Mouse (Mus musculus) heart, embryonic 16.5 days (tissue): ENCODE data around the gene Gm10490. TPM values are rescaled to one million over a fixed set of nuclear protein-coding genes. Genes with fewer than 3 reads are reported as not detected.
"Not testable (repeated sequence)": the region's sequence is repeated elsewhere in the genome, so short reads cannot be mapped to it uniquely, and the experiment has no call there.

Source experiments
- ATAC-seq: fragments of 200-750 bp; cut with Nextera tagmentation; replicated peaks from 2 replicates; pipeline ENCODE4 v1.8.0; 2017; ENCODE audit warnings: moderate number of reproducible peaks; ENCODE audit not compliant: insufficient read depth, low FRiP score; ENCODE audit errors: extremely low read depth
- H3K27ac ChIP-seq: fragments of 300-500 bp; sonication (generic); 2 replicates; pipeline ENCODE4 v1.5.1; 2014; ENCODE audit warnings: mild to moderate bottlenecking, low read length, control low read depth, moderate library complexity
- H3K27me3 ChIP-seq: fragments of 300-500 bp; sonication (generic); 2 replicates; pipeline ENCODE4 v1.6.1; 2014; ENCODE audit warnings: low read length, mixed read lengths; ENCODE audit not compliant: control insufficient read depth, insufficient read depth
- H3K36me3 ChIP-seq: fragments of 300-500 bp; sonication (generic); 2 replicates; pipeline ENCODE4 v1.6.1; 2014; ENCODE audit not compliant: control insufficient read depth, insufficient read depth
- H3K4me1 ChIP-seq: fragments of 300-500 bp; sonication (generic); 2 replicates; pipeline ENCODE4 v1.6.1; 2014; ENCODE audit warnings: low read length, mixed read lengths; ENCODE audit not compliant: control insufficient read depth, insufficient read depth
- H3K4me2 ChIP-seq: fragments of 300-500 bp; sonication (generic); 2 replicates; pipeline ENCODE4 v1.6.1; 2014; ENCODE audit warnings: low read depth, mild to moderate bottlenecking, control low read depth, low read length
- H3K4me3 ChIP-seq: fragments of 300-500 bp; sonication (generic); 2 replicates; pipeline ENCODE4 v1.5.1; 2014; ENCODE audit warnings: mild to moderate bottlenecking, control low read depth, low read length
- H3K9ac ChIP-seq: fragments of 300-500 bp; sonication (generic); 2 replicates; pipeline ENCODE4 v1.6.1; 2014; ENCODE audit warnings: low read length, control low read depth
- H3K9me3 ChIP-seq: fragments of 300-500 bp; sonication (generic); replicated peaks from 2 replicates; pipeline ENCODE4 v1.6.1; 2016; ENCODE audit warnings: low read length; ENCODE audit not compliant: control insufficient read depth
- WGBS: fragments of 180-500 bp; shearing (Covaris S2); extraction: QIAGEN DNeasy Blood & Tissue Kit; methylation state at CpG from one replicate; pipeline ENCODE4 v1.1.7; 2014; 5-methylcytosine and 5-hydroxymethylcytosine counted together
- polyA plus RNA-seq: library from polyadenylated mRNA; unstranded; fragments of >200 nt; fragmentation: Nextera tagmentation; extraction: Ambion mirVana; gene quantifications from 2 replicates; pipeline ENCODE4 v1.2.1, GENCODE M21; 2015

Gm10490 gene
- polyA plus RNA-seq, 1 experiment from 2014 or later, result not detected

- H3K4me3 ChIP-seq, H3K9me3 ChIP-seq, H3K9ac ChIP-seq, H3K4me1 ChIP-seq, ATAC-seq, H3K27ac ChIP-seq, H3K36me3 ChIP-seq, H3K4me2 ChIP-seq: not testable (repeated sequence)
- WGBS, result 19% methylated on average over 3 of the region's 3 CpGs
- peaks cover 19% of the 10 kb centered on the region for H3K27me3 ChIP-seq
Observed at GRCm38 (mm10) chrX:7915669-7916068, 6.3 kb downstream of the Gm10490 start.

DNA sequence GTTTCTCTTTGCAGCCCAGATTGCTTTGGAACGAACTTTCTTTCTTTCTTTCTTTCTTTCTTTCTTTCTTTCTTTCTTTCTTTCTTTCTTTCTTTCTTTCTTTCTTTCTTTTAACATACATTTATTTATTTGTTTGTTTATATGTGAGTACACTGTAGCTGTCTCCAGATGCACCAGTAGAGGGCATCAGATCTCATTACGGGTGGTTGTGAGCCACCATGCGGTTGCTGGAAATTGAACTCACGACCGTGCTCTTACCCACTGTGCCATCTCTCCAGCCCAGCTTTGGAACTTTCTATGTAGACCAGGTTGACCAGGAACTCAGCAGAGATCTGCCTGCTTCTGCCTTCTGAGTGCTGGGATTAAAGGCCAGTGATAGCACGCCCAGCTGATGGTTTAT lies 8.6 kb downstream of the Gm10490 start:
- ATAC-seq, H3K36me3 ChIP-seq, H3K4me1 ChIP-seq, H3K4me3 ChIP-seq, H3K9me3 ChIP-seq, H3K27ac ChIP-seq, H3K4me2 ChIP-seq, H3K9ac ChIP-seq: not testable (repeated sequence)
- WGBS, result 64% methylated on average over 6 of the region's 6 CpGs
- H3K27me3 ChIP-seq, result peaks cover 37% of the 10 kb centered on the region

GRCm38 (mm10) chrX:7919601-7920383 lies 10.4 kb downstream of the Gm10490 start, which contains the start of gene Pcsk1n:
TSS of gene Pcsk1n (plus strand) at chrX:7919822.
- no peaks in the 10 kb centered on the region; the same call in 1 of the 2 replicates for H3K9me3 ChIP-seq
- peak within 1 kb of the TSS; percentile 18; the same call in 1 of the 2 replicates for H3K4me2 ChIP-seq
- ATAC-seq, result no peak
- H3K9ac ChIP-seq, result no peak within 1 kb of the TSS
- WGBS, result 13% methylated on average over 36 of the region's 40 CpGs
- H3K4me1 ChIP-seq, result peaks cover 2% of the 10 kb centered on the region; the same call in 1 of the 2 replicates
- no peak within 1 kb of the TSS for H3K27ac ChIP-seq
- H3K4me3 ChIP-seq, result 0 out of 2 replicates have a peak within 1 kb of the TSS, but pooled peaks have one; percentile 12
- H3K36me3 ChIP-seq, result no peaks in the 10 kb centered on the region
- H3K27me3 ChIP-seq, result peaks cover 54% of the 10 kb centered on the region

DNA sequence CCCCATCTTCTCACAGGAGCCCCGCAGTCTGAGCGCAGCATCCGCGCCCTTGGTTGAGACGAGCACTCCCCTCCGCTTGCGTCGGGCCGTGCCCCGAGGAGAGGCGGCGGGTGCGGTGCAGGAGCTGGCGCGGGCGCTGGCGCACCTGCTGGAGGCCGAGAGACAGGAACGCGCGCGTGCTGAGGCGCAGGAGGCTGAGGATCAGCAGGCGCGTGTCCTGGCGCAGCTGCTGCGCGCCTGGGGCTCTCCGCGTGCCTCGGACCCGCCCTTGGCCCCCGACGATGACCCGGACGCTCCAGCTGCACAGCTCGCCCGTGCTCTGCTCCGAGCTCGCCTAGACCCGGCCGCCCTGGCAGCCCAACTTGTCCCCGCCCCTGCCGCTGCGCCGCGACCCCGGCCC lies 12.7 kb downstream of the Gm10490 start:
- Histone ChIP-seq H3K9ac (no peak overlapping the region), H3K9me3 (no peaks in the 10 kb centered on the region; the same call in 1 of the 2 replicates), H3K36me3 (no peaks in the 10 kb centered on the region), H3K4me2 (peak overlapping the region; percentile 58), H3K27me3 (peaks cover 71% of the 10 kb centered on the region), H3K27ac (no peak overlapping the region), H3K4me3 (peak overlapping the region; percentile 34), H3K4me1 (peaks cover 2% of the 10 kb centered on the region; the same call in 1 of the 2 replicates)
- 7% methylated on average over 37 of the region's 48 CpGs for WGBS
- ATAC-seq, result no peak

DNA sequence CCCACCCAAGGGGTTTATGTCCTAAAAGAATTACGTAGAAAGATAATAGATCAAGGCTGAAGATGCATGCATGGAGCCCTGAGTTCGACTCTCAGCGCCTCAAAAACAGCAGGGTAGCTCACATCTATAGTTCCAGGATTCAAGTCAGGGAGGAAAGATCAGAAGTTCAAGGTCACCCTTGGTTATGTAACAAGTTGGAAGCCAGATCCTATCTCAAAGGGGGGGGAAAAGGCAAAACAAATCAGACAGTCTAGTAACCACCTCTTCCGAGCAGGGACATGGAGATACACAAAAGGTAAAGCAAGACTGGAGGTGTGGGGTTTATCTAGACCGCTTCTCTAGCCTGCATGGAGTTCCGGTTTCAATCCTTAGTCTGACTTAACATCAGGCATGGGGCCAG lies 16.9 kb downstream of the Gm10490 start:
- no peak overlapping the region for H3K4me3 ChIP-seq
- H3K9ac ChIP-seq, result no peak overlapping the region
- peaks cover 58% of the 10 kb centered on the region for H3K27me3 ChIP-seq
- H3K4me2 ChIP-seq, result no peak overlapping the region
- H3K4me1 ChIP-seq, result peaks cover 2% of the 10 kb centered on the region; the same call in 1 of the 2 replicates
- no peak overlapping the region for H3K27ac ChIP-seq
- H3K9me3 ChIP-seq, result no peaks in the 10 kb centered on the region
- ATAC-seq, result no peak
- 64% methylated on average over 6 of the region's 6 CpGs for WGBS
- H3K36me3 ChIP-seq, result peaks cover 3% of the 10 kb centered on the region; the same call in 1 of the 2 replicates

GRCm38 (mm10) chrX:7927116-7927515 lies 17.8 kb downstream of the Gm10490 start:
- Histone ChIP-seq H3K9ac (no peak overlapping the region), H3K4me3 (no peak overlapping the region; the same call in 1 of the 2 replicates), H3K27me3 (peaks cover 49% of the 10 kb centered on the region), H3K4me1 (no peaks in the 10 kb centered on the region), H3K9me3 (no peaks in the 10 kb centered on the region), H3K4me2 (peak overlapping the region; percentile 36), H3K27ac (no peak overlapping the region), H3K36me3 (peaks cover 6% of the 10 kb centered on the region; the same call in 1 of the 2 replicates)
- no peak for ATAC-seq
- WGBS, result 15% methylated on average over 10 of the region's 10 CpGs

- Histone ChIP-seq H3K9ac (no peak within 1 kb of the TSS), H3K9me3 (no peaks in the 10 kb centered on the region), H3K4me1 (no peaks in the 10 kb centered on the region), H3K36me3 (peaks cover 8% of the 10 kb centered on the region), H3K27ac (no peak within 1 kb of the TSS), H3K4me2 (peak within 1 kb of the TSS; percentile 36), H3K4me3 (peak within 1 kb of the TSS; percentile 10; the same call in 1 of the 2 replicates), H3K27me3 (peaks cover 39% of the 10 kb centered on the region)
- WGBS, result 20% methylated on average over 16 of the region's 19 CpGs
- no peak for ATAC-seq
Observed at GRCm38 (mm10) chrX:7928270-7928790, 19.0 kb downstream of the Gm10490 start, which contains the start of gene Eras. TSS of gene Eras (minus strand) at chrX:7928607.

- 49% methylated on average over 10 of the region's 11 CpGs for WGBS
- no peak for ATAC-seq
- H3K36me3 ChIP-seq, result peaks cover 3% of the 10 kb centered on the region; the same call in 1 of the 2 replicates
Observed at GRCm38 (mm10) chrX:7936874-7937273, 27.5 kb downstream of the Gm10490 start.

GRCm38 (mm10) chrX:7937667-7938066 lies 28.3 kb downstream of the Gm10490 start:
- WGBS, result 82% methylated on average over 6 of the region's 6 CpGs
- ATAC-seq, result no peak
- Histone ChIP-seq H3K4me1 (no peaks in the 10 kb centered on the region), H3K27me3 (no peaks in the 10 kb centered on the region), H3K4me2 (no peak overlapping the region), H3K36me3 (peaks cover 3% of the 10 kb centered on the region; the same call in 1 of the 2 replicates), H3K4me3 (no peak overlapping the region), H3K27ac (no peak overlapping the region), H3K9ac (no peak overlapping the region), H3K9me3 (no peaks in the 10 kb centered on the region)

More at GRCm38 (mm10) chrX:7936874-7937273, 27.5 kb downstream of the Gm10490 start:
- Histone ChIP-seq H3K4me3 (no peak overlapping the region), H3K9ac (no peak overlapping the region), H3K4me1 (no peaks in the 10 kb centered on the region), H3K4me2 (no peak overlapping the region), H3K27me3 (no peaks in the 10 kb centered on the region), H3K27ac (no peak overlapping the region), H3K9me3 (no peaks in the 10 kb centered on the region)
